Mouse (Mus musculus): ENCODE data around the gene Dot1l.

Dot1l gene

GRCm38 (mm10) chr10:80793033-80793784 is 38.2 kb downstream of the Dot1l start:
- no peak for DNase-seq (ENCODE audit: low spot score)

DNA sequence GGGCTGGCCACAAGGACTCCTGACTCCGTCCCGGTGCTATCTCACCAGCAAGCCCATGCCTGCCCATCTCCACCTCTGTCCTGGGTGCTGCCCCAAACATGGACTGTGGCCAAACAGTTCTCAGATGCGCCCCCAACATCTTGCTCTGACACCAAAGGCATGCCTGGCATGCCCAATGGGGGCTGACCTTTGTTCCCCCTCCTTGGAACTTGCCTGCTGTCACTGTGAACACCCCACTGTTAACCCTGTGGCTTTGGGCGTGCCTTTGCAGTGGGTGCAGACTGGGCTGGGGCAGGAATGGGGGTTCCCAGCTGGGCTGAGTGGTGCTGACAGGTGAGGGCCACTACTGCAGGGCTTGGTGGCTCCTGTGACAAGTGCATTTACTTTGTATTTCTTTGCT is 38.8 kb downstream of the Dot1l start:
- no peak for DNase-seq (ENCODE audit: low spot score)

DNA sequence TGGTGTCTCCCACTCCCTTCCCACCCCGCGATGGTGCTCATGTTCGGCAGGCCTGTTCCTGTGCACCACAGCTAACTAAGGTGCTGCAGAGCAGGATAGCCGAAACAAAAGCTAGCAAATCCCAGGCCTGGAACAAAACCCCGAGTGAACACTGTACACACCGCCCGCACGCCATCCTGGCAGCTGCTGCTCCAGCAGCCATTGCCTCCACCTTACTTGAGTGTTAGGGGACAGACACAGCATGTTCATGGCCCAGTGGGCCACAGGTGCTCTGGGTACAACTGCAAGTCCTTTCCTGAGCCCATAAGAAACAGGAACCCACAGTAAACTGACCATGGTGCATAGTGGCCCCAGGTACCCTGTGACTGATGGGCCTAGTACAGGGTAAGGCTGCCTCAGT is 39.7 kb downstream of the Dot1l start:
- no peak for DNase-seq (ENCODE audit: low spot score)

- no peak for DNase-seq (ENCODE audit: low spot score)
Measured at GRCm38 (mm10) chr10:80796307-80796848, 41.4 kb downstream of the Dot1l start.

DNA sequence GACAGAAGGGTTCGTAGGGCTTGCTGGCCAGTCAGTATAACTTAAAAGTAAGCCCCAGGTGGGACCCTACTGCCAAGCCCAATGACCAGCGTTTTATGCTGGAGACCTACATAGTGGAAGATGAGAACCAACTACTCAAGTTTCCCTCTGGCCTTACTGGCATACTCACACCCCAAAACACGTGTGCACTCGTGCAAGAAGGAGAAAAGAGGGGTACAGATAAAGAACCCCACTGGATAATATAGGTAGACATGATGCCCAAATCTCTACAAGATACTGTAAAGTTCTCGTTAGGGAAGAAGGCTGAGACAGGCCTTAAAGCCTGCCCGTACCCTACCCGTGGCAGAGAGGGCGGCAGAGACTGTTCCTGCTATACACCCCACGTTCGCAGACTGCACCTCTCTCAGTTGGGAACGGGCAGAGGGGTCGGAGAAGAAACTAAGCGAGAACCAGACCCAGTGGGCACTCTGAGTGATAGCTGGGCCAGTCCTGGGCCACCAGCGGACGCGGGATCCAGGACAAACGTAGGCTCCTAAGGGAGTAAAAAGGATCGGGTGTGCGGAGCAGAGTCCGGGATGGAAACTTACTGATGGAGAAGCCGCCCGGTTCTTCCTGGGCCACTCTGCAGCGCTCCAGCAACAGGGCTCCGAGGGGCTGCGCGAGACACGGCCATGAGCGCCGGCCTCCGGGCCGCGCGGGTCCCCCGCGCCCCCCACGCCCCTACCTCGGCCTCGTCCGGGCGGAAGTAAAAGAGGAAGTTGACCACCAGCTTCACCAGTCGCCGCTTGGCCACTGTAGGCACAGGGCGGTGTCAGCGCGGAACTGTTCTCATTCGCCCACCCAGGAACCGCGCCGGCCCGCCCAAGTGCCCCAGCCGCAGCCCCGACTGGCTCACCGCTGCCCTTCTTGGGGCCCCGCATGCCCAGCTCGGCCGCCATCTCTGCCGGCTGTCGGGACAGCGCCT is 42.5 kb downstream of the Dot1l start:
- DNase-seq (ENCODE audit: low spot score), result no peak

GRCm38 (mm10) chr10:80798150-80799006 is 43.4 kb downstream of the Dot1l start, which contains the start of the genes Sf3a2 and Plekhj1:
Sf3a2 (plus strand) TSS chr10:80798198.
Plekhj1 (minus strand) TSS chr10:80798626.
- peak; percentile 97 for DNase-seq (ENCODE audit: low spot score)

DNA sequence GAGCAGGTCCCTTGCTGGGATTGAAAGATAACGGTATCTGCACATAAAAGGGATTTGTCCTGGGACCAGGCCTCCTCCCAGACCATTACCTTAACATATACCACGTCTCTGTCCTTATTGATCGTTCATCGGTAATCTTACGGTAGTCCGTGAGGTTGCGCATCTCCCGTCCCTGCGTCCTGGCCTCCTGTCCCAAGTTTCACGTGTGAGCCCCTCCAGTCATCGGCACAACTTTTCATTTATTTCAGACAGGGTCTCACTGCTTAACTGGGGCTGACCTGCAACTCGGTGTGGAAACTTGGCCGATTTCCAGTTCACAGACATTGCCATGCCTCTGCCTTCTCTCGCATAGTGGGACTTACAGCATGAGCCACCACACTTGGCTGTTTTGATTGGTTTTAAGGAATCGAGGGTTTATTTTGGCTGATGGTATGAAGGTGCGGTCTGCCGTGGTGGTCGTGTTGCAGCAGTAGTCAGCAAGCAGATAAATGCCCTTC is 44.1 kb downstream of the Dot1l start:
- DNase-seq (ENCODE audit: low spot score), result no peak

- DNase-seq (ENCODE audit: low spot score), result no peak
Measured at GRCm38 (mm10) chr10:80802204-80802912, 47.4 kb downstream of the Dot1l start.

DNA sequence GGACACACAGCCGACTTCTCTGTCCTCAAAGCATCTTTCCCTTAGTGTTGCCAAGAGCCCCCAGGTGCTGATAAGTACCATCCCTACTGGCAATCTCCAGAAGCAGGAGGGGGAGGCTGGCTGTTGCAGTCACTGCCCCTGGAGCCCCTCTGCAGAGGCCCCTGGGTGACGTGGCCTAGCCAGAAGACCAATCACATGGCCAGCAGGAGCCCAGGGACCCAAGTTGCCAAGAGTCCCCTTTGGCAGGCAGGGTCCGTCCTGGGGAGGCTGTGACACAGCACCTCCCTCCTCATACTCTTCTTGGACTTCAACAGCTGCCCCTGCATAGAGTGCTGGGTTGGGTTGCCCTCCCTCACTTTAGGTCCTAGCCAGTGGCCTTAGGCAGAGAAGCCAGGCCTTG is 48.0 kb downstream of the Dot1l start:
- DNase-seq (ENCODE audit: low spot score), result no peak

DNA sequence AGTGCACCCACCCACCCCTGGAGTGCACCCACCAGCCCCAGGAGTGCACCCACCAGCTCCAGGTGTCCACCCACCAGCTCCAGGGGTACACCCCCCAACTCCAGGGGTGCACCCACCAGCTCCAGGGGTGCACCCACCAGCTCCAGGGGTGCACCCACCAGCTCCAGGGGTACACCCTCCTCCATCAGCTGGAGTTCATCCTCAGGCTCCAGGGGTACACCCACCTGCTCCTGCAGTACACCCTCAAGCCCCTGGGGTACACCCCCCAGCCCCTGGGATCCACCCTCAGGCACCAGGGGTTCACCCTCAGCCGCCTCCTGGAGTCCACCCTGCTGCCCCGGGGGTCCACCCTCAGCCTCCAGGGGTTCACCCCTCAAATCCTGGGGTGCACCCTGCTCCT is 49.3 kb downstream of the Dot1l start:
- no peak for DNase-seq (ENCODE audit: low spot score)

DNA sequence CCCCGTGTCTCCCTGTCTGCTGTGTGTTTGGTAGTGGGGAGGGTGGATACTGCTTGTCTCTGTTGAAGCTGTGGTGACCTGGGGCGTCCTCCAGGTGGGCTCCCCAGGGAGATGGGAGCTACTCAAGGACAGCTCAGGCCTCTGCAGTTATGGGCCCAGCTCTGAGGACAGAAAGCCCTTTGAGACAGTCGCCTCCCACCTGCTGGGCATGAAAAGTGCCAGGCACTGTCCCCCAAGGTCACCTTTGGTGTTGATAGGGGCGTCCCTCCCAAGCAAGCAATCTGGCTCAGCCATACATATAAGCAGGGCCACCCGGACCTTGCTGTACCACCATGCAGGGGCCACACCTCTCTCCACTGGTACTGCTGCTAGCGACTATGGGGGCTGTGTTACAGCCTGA is 49.9 kb downstream of the Dot1l start, which contains the start of gene Amh:
Gene Amh (plus strand): TSS at position 328 of the 400 bp plus-strand sequence.
- DNase-seq (ENCODE audit: low spot score), result no peak

DNA sequence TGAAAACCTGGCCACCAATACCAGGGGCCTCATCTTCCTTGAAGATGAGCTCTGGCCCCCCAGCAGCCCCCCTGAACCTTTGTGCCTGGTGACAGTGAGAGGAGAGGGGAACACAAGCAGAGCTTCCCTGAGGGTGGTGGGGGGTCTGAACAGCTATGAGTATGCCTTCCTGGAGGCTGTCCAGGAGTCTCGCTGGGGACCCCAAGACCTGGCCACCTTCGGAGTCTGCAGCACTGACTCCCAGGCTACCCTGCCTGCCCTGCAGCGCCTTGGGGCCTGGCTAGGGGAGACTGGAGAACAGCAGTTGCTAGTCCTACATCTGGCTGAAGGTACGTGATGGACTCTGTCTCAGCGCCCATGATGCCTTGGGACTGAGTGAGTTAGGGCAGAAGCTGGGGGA is 50.3 kb downstream of the Dot1l start:
- no peak for DNase-seq (ENCODE audit: low spot score)

DNA sequence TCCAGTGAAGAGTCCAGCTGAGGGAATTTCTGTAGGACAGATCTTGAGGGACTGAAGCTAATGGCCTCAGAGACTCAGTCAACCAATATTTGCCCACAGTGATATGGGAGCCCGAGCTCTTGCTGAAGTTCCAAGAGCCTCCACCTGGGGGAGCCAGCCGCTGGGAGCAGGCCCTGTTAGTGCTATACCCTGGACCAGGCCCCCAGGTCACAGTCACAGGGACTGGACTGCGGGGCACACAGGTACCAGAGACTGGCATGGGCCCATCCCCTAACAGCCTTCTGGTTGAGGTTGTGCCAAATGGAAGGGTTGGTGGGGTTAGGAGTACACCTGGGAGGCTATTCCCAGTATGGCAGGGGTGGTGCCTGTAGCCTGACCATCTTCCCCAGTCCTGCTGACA is 50.9 kb downstream of the Dot1l start:
- no peak for DNase-seq (ENCODE audit: low spot score)

GRCm38 (mm10) chr10:80806341-80807056 is 51.5 kb downstream of the Dot1l start:
- DNase-seq (ENCODE audit: low spot score), result no peak

DNA sequence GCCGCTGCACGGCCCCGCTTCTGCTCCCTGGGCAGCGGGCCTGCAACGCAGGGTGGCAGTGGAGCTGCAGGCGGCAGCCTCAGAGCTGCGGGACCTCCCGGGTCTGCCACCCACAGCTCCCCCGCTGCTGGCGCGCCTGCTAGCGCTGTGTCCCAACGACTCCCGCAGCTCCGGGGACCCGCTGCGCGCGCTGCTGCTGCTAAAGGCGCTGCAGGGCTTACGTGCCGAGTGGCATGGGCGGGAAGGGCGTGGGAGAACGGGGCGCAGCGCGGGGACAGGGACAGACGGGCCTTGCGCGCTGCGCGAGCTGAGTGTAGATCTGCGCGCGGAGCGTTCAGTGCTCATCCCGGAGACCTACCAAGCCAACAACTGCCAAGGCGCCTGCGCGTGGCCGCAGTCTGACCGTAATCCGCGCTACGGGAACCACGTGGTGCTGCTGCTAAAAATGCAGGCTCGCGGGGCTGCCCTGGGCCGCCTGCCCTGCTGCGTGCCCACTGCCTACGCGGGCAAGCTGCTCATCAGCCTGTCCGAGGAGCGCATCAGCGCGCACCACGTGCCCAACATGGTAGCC is 52.1 kb downstream of the Dot1l start:
- DNase-seq (ENCODE audit: low spot score), result no peak

DNA sequence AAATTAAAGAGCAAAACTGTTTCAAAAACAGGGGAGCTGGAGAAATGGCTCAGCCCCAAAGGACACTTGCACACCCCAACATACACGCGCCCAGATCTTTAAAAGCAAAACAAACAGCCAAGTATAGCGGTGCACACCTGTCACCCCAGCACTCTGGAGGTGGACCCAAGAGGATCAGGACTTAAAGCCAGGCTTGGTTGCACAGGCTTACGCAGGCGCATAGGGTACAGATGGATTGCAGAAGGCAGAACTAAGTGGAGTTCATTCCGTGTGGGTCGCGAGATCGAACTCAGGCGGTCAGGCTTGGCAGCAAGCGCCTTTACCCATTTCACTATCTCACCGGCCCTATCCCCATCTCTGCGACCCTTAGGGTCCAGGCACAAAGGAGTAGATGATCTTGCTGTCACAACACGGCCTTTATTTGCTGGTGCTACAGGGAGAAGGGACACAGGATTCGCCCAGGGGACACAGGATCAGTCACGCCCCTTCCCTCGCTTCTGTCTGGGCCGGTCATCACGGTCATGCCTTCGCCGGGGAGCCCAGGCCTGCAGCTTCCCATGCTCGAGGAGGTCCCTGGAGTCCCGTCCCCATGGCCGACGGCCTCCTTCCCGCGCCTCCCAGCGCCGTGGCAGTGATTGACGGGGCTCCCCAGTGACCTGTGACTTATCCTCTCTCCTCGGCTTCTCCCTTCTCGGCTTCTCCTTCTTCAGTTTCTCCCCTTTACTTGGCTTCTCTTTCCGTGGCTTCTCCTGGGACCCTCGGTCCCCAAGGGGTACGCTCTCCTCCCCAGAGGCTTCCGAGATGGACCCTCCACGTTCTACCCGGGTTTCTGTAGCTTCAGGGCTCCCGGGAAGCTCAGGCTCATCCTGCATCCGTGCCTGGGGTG is 53.3 kb downstream of the Dot1l start:
- DNase-seq (ENCODE audit: low spot score), result no peak

DNA sequence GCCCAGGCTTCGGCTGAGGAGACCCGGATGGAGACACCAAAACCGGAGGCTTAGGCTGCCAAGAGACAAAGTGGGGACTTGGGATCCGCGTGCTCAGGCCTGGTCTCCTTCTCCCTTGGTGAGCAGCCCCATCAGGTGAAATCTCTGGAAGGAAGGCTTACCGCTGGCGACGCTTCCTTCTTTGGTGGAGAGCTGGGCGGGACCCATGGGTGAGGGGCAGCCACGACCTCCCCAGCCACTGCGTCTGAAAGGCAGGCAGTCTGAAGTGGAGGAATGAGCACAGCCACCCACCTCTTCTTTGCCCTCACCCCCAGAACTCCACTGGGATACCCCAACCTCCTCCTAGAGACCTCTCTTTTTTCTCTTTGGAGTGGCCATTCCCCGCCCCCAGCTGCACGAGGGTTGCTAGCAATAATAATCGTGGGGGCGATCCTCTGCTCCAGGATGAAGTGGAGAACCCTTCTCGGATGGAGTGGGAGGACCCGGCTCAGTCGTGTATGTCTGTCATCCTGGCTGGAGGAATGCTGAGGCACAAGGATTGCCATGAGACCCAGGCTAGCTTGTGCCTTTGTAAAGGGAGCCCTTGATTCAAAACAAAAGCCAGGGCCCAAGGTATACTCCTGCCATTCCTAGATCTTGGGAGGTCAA is 54.1 kb downstream of the Dot1l start:
- no peak for DNase-seq (ENCODE audit: low spot score)

GRCm38 (mm10) chr10:80810084-80810483 is 55.1 kb downstream of the Dot1l start:
- no peak for DNase-seq (ENCODE audit: low spot score)
